Mouse (Mus musculus): Measurements from ENCODE around the gene Dock4. TPM values are rescaled to one million over a fixed set of nuclear protein-coding genes. Genes with fewer than 3 reads are reported as not detected.
A peak's percentile ranks its signal among the peaks of the same experiment; 100 is the strongest.

Gene Dock4
- polyA plus RNA-seq, 1 experiment from 2014 or later, result 12.6 TPM

DNA sequence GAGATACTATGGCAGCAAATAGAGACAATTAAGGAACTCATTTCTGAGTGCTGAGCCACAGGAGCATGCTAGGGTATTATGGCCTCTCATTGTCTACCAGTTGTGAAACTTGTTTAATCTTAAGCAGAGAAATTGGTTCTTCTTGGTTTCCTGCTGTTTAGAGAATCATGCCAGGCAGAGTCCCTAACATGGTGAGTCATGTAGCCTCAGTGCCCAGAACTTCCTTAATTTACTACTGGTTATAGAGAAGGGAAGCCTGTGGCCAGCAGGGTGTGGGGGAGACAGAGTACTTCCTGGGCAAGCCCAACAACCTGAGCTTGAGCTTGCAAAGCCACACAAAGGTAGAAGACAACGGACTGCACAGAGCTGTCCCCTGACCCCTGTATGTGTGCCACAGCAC, 180.8 kb downstream of the Dock4 start:
- ATAC-seq (ENCODE audit: low FRiP score) (no peak), DNase-seq (ENCODE audit: low spot score, missing footprints) (no peak)
- WGBS, result 79% methylated on average over 1 of the region's 1 CpGs
- Histone ChIP-seq H3K9ac (ENCODE audit: low read length) (no peak overlapping the region), H3K27me3 (ENCODE audit: control insufficient read depth, insufficient read depth, low read length) (no peaks in the 10 kb centered on the region), H3K27ac (ENCODE audit: low read depth, low read length) (no peak overlapping the region), H3K4me1 (ENCODE audit: control insufficient read depth, insufficient read depth, low read length) (no peaks in the 10 kb centered on the region), H3K9me3 (ENCODE audit: control insufficient read depth, low read length) (no peaks in the 10 kb centered on the region), H3K4me2 (no peak overlapping the region), H3K36me3 (ENCODE audit: control insufficient read depth, insufficient read depth, low read length) (no peaks in the 10 kb centered on the region), H3K4me3 (ENCODE audit: low read depth, low read length) (no peak overlapping the region)

DNA sequence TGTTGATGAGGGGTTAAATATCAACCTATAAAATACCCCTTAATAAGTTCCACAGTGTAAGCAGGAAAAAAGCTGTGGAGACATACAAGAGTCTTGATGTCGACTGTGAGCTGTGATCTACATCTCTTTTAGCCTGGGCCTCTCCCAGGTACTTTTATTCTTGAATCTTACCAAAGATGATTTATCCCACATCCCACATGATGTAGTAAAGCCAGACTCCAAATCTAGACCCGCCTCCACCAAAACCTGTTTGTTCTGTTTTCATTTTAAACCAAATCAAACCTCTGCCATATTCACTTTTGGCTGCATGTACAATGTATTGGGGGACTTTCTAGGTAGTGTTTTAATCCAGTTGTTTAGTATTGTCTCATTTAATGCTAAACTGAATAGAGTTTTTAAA, 187.5 kb downstream of the Dock4 start:
- Histone ChIP-seq H3K4me1 (ENCODE audit: control insufficient read depth, insufficient read depth, low read length) (no peaks in the 10 kb centered on the region), H3K27me3 (ENCODE audit: control insufficient read depth, insufficient read depth, low read length) (no peaks in the 10 kb centered on the region), H3K9me3 (ENCODE audit: control insufficient read depth, low read length) (no peaks in the 10 kb centered on the region), H3K4me3 (ENCODE audit: low read depth, low read length) (no peak overlapping the region), H3K4me2 (no peak overlapping the region), H3K36me3 (ENCODE audit: control insufficient read depth, insufficient read depth, low read length) (no peaks in the 10 kb centered on the region), H3K9ac (ENCODE audit: low read length) (no peak overlapping the region), H3K27ac (ENCODE audit: low read depth, low read length) (no peak overlapping the region)
- 91% methylated on average over 2 of the region's 2 CpGs for WGBS
- ATAC-seq (ENCODE audit: low FRiP score) (no peak), DNase-seq (ENCODE audit: low spot score, missing footprints) (peak; percentile 41)

DNA sequence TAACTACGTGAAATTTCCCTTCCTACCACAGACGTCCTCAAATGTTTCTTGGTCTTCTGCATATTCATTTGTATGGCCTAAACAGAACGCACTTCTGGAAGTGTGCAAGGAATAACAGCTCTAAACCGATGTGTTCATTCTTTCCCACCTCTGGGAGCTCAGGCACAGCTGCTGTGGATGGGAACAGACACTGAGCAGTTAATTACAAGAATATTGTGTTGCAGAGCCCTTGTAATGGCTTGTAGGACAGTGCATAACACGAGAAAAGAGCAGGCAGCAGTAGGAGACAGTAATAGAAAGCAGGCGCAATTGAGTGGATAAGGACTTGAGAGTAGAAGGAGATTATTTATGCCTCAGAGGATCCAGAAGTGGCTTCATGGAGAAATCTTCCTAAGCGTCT, 188.4 kb downstream of the Dock4 start:
- H3K4me2 ChIP-seq, result no peak overlapping the region
- no peak overlapping the region for H3K27ac ChIP-seq (ENCODE audit: low read depth, low read length)
- H3K4me3 ChIP-seq (ENCODE audit: low read depth, low read length), result no peak overlapping the region
- no peaks in the 10 kb centered on the region for H3K27me3 ChIP-seq (ENCODE audit: control insufficient read depth, insufficient read depth, low read length)
- 86% methylated on average over 7 of the region's 7 CpGs for WGBS
- H3K9me3 ChIP-seq (ENCODE audit: control insufficient read depth, low read length), result no peaks in the 10 kb centered on the region
- no peak overlapping the region for H3K9ac ChIP-seq (ENCODE audit: low read length)
- ATAC-seq (ENCODE audit: low FRiP score) (no peak), DNase-seq (ENCODE audit: low spot score, missing footprints) (peak; percentile 74)
- no peaks in the 10 kb centered on the region for H3K36me3 ChIP-seq (ENCODE audit: control insufficient read depth, insufficient read depth, low read length)
- H3K4me1 ChIP-seq (ENCODE audit: control insufficient read depth, insufficient read depth, low read length), result no peaks in the 10 kb centered on the region

DNA sequence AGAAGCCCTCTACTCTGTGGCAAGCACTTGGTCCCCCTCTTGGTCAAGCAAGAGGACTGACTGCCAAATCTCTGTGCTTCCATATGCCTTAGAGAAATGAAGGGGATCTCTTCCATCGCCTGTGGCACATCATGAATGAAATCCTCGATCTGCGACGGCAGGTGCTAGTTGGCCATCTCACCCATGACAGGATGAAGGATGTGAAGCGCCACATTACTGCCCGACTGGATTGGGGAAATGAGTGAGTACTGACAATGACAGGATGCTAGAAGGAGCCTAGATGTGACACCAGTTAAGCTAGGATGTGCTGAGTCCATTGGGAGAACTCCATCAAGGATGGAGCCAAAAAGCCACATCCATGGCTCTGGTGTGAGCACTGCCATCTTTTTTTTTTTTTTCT, 190.2 kb downstream of the Dock4 start:
- ATAC-seq (ENCODE audit: low FRiP score), result no peak
- 95% methylated on average over 6 of the region's 6 CpGs for WGBS
- no peaks in the 10 kb centered on the region for H3K4me1 ChIP-seq (ENCODE audit: control insufficient read depth, insufficient read depth, low read length)
- peak; percentile 69 for DNase-seq (ENCODE audit: low spot score, missing footprints)
- no peak overlapping the region for H3K4me3 ChIP-seq (ENCODE audit: low read depth, low read length)
- H3K27ac ChIP-seq (ENCODE audit: low read depth, low read length), result no peak overlapping the region
- H3K9ac ChIP-seq (ENCODE audit: low read length), result no peak overlapping the region
- H3K36me3 ChIP-seq (ENCODE audit: control insufficient read depth, insufficient read depth, low read length), result no peaks in the 10 kb centered on the region
- H3K4me2 ChIP-seq, result no peak overlapping the region
- no peaks in the 10 kb centered on the region for H3K9me3 ChIP-seq (ENCODE audit: control insufficient read depth, low read length)
- H3K27me3 ChIP-seq (ENCODE audit: control insufficient read depth, insufficient read depth, low read length), result no peaks in the 10 kb centered on the region

DNA sequence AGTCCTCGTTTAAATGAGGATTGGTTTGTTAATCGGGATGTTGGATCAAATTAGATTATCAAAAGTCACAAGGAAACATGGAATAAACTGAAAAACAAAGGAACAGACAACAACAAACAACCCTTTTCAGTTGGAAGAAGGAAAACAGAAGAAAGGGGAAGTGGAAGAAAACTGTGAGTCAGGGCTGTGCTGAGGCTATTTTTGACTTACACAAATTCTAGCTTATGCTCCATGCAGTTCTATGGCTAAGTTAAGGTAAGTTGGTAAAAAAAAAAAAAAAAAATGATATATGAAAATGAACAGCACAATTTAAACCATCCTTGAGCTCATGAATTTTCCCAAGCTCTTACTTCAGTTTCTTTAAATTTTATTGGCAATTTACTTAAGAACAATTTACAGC, 191.7 kb downstream of the Dock4 start:
- Histone ChIP-seq H3K4me1 (ENCODE audit: control insufficient read depth, insufficient read depth, low read length) (no peaks in the 10 kb centered on the region), H3K36me3 (ENCODE audit: control insufficient read depth, insufficient read depth, low read length) (no peaks in the 10 kb centered on the region), H3K9me3 (ENCODE audit: control insufficient read depth, low read length) (no peaks in the 10 kb centered on the region), H3K9ac (ENCODE audit: low read length) (no peak overlapping the region), H3K4me3 (ENCODE audit: low read depth, low read length) (no peak overlapping the region), H3K27ac (ENCODE audit: low read depth, low read length) (no peak overlapping the region), H3K27me3 (ENCODE audit: control insufficient read depth, insufficient read depth, low read length) (no peaks in the 10 kb centered on the region), H3K4me2 (no peak overlapping the region)
- ATAC-seq (ENCODE audit: low FRiP score), result no peak
- peak; percentile 26 for DNase-seq (ENCODE audit: low spot score, missing footprints)
- 94% methylated on average over 2 of the region's 2 CpGs for WGBS

DNA sequence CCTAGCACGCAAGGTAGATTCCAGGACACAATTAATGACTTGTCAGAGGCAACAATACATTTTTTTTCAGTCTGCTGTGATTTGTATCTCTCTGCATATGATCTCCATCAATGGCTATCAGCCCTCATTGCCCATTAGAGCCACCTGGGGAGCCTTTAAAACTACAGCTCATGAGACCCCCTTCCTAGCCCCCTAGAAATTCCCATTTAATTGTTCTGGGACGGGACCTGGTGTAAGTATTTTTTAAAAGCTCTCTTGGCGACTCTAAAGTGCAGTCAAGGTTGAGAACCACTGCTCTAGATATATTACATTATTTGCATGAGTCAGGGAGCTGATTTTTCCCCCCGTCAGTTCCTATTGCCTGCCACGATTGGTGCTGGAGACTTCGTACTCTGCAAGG, 200.1 kb downstream of the Dock4 start:
- no peak for DNase-seq (ENCODE audit: low spot score, missing footprints)
- Histone ChIP-seq H3K9me3 (ENCODE audit: control insufficient read depth, low read length) (no peaks in the 10 kb centered on the region), H3K36me3 (ENCODE audit: control insufficient read depth, insufficient read depth, low read length) (no peaks in the 10 kb centered on the region), H3K27me3 (ENCODE audit: control insufficient read depth, insufficient read depth, low read length) (no peaks in the 10 kb centered on the region), H3K4me2 (no peak overlapping the region), H3K4me3 (ENCODE audit: low read depth, low read length) (no peak overlapping the region), H3K27ac (ENCODE audit: low read depth, low read length) (no peak overlapping the region), H3K9ac (ENCODE audit: low read length) (no peak overlapping the region), H3K4me1 (ENCODE audit: control insufficient read depth, insufficient read depth, low read length) (no peaks in the 10 kb centered on the region)
- WGBS, result 86% methylated on average over 6 of the region's 6 CpGs
- ATAC-seq (ENCODE audit: low FRiP score), result no peak

DNA sequence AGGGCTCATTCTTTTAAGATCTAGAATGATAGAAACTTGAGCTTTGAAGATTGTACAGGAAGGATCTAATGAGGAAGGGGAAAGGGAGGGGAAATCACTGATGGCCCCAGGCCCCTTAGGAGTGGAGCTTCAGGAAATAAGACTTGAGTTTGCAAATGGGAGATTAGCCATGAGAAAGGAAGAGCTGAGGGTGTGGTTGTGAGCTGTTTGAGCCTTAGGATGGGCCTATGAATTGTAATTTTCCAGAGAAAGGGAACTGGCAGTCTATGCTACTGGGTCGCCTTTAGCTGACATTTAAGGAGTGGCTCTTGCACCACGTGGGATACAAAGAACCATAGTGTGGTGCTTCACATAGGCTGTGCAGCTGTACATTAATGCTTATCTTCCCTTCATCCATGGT, 208.6 kb downstream of the Dock4 start:
- Histone ChIP-seq H3K27me3 (ENCODE audit: control insufficient read depth, insufficient read depth, low read length) (no peaks in the 10 kb centered on the region), H3K27ac (ENCODE audit: low read depth, low read length) (no peak overlapping the region), H3K9ac (ENCODE audit: low read length) (no peak overlapping the region), H3K36me3 (ENCODE audit: control insufficient read depth, insufficient read depth, low read length) (no peaks in the 10 kb centered on the region), H3K4me3 (ENCODE audit: low read depth, low read length) (no peak overlapping the region), H3K4me1 (ENCODE audit: control insufficient read depth, insufficient read depth, low read length) (0 out of 2 replicates have a peak, but pooled peaks cover 4% of the 10 kb centered on the region), H3K9me3 (ENCODE audit: control insufficient read depth, low read length) (no peaks in the 10 kb centered on the region), H3K4me2 (no peak overlapping the region)
- WGBS, result 83% methylated on average over 2 of the region's 2 CpGs
- DNase-seq (ENCODE audit: low spot score, missing footprints), result no peak
- ATAC-seq (ENCODE audit: low FRiP score), result no peak

DNA sequence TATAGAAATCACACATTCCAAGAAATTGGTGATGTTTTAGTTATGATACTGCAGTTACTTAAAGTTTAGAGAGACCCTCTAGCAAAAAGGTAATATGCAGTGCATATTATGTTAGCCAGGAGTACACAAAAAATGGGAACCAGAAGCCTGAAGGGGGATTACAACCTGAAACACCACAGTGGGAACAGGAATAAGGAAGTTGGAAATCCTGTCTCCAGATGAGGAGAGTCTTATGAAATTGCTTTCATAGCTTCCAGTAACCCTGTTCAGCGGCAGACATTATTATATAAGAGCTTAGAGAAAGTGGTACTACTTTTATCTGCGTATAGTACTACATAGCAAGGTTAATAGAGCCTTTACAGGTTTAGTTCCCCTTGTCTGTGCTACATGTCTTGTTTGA, 210.1 kb downstream of the Dock4 start:
- H3K4me3 ChIP-seq (ENCODE audit: low read depth, low read length), result no peak overlapping the region
- no peak overlapping the region for H3K27ac ChIP-seq (ENCODE audit: low read depth, low read length)
- no peaks in the 10 kb centered on the region for H3K36me3 ChIP-seq (ENCODE audit: control insufficient read depth, insufficient read depth, low read length)
- H3K27me3 ChIP-seq (ENCODE audit: control insufficient read depth, insufficient read depth, low read length), result no peaks in the 10 kb centered on the region
- DNase-seq (ENCODE audit: low spot score, missing footprints) (no peak), ATAC-seq (ENCODE audit: low FRiP score) (no peak)
- H3K9me3 ChIP-seq (ENCODE audit: control insufficient read depth, low read length), result no peaks in the 10 kb centered on the region
- 96% methylated on average over 2 of the region's 2 CpGs for WGBS
- H3K4me1 ChIP-seq (ENCODE audit: control insufficient read depth, insufficient read depth, low read length), result 0 out of 2 replicates have a peak, but pooled peaks cover 4% of the 10 kb centered on the region
- no peak overlapping the region for H3K4me2 ChIP-seq
- no peak overlapping the region for H3K9ac ChIP-seq (ENCODE audit: low read length)

DNA sequence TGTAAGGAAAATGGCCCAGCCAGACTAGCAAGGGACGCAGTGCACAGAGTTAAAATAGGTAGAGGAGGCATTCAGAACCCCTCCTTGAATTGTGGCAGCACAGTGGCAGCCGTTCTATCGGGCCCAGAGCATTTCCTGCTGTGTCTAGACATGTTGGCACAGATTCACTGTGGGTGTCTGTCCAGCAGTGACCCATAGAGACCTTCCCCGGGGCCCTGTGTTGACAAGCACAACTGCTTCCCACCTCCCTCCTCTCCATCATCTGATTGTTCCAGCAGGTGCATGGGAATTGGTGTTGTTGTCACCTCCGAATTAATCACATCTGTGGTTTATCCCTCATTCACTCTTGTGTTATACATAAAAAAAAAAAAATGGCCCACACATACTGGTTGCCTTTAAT, 210.7 kb downstream of the Dock4 start:
- no peak overlapping the region for H3K9ac ChIP-seq (ENCODE audit: low read length)

More for the DNA sequence above, 210.7 kb downstream of the Dock4 start:
- DNase-seq (ENCODE audit: low spot score, missing footprints) (no peak), ATAC-seq (ENCODE audit: low FRiP score) (no peak)
- Histone ChIP-seq H3K9me3 (ENCODE audit: control insufficient read depth, low read length) (no peaks in the 10 kb centered on the region), H3K27ac (ENCODE audit: low read depth, low read length) (no peak overlapping the region), H3K27me3 (ENCODE audit: control insufficient read depth, insufficient read depth, low read length) (no peaks in the 10 kb centered on the region), H3K36me3 (ENCODE audit: control insufficient read depth, insufficient read depth, low read length) (no peaks in the 10 kb centered on the region), H3K4me1 (ENCODE audit: control insufficient read depth, insufficient read depth, low read length) (0 out of 2 replicates have a peak, but pooled peaks cover 3% of the 10 kb centered on the region), H3K4me2 (no peak overlapping the region), H3K4me3 (ENCODE audit: low read depth, low read length) (no peak overlapping the region)
- WGBS, result 52% methylated on average over 5 of the region's 5 CpGs

Measured in midbrain, embryonic 11.5 days (tissue).